Comparison of ENCODE assay signal across 9 mouse cellular contexts in genomic region chr5:124173012-124173985, GRCm38 (mm10). TPM values are rescaled to one million over a fixed set of nuclear protein-coding genes. Genes with fewer than 3 reads are reported as not detected.
DNase-seq lines count a peak whose midpoint lies in the region; ATAC-seq and TF ChIP-seq lines count a peak whose summit lies in the region.
"Had no signal": no experiment of that assay in that cellular context is flagged by ENCODE, and none has a peak within 500 bp of the region (broad histone marks: within the 10 kb centered on the region; RNA-seq: fewer than 3 reads in every experiment).

No protein-coding gene starts in this region.

- DNase-seq in cerebellum, postnatal 14 days = peak; percentile 94 to 95
- peak; percentile 82 to 88 for DNase-seq in heart, adult 9 months (ENCODE audit: low spot score in 2 of 2)
- DNase-seq in left cerebral cortex, adult 2 months (ENCODE audit: extremely low spot score in 1 of 2, low spot score in 2 of 2) = peak; percentile 70 to 78
- DNase-seq in ovary, postnatal 14 days (ENCODE audit: low spot score) = peak; percentile 49
- DNase-seq in kidney, adult 11 months = no peak

- peaks cover 85% of the 10 kb centered on the region for H3K4me1 ChIP-seq in megakaryocyte, embryonic 14.5 days

- intact Hi-C loops in left cerebral cortex, adult 2 months (cut with DNase I) = loop anchor here (2.0 kb wide), 1 partner anchor 46 kb away; no protein-coding TSS in a partner anchor

- no peaks in the 10 kb centered on the region for H3K9me3 ChIP-seq in megakaryocyte, embryonic 14.5 days
- H3K9me3 ChIP-seq: neural tube, embryonic 12.5 days had no signal

- no peak for TF ChIP-seq CTCF in left cerebral cortex, adult 2 months (IDR thresholded peaks at IDR 0.05)

- H3K4me3 ChIP-seq in megakaryocyte, embryonic 14.5 days (replicated peaks) = peak overlapping the region; percentile 73
- no peak overlapping the region for H3K4me3 ChIP-seq in left cerebral cortex, adult 2 months
- H3K4me3 ChIP-seq: neural tube, embryonic 12.5 days had no signal

- peaks cover 44% of the 10 kb centered on the region for H3K36me3 ChIP-seq in megakaryocyte, embryonic 14.5 days (replicated peaks; ENCODE audit: low read length)
- H3K36me3 ChIP-seq: neural tube, embryonic 12.5 days had no signal

- H3K27me3 ChIP-seq in megakaryocyte, embryonic 14.5 days (replicated peaks) = no peaks in the 10 kb centered on the region

- peak overlapping the region; percentile 6 for H3K27ac ChIP-seq in left cerebral cortex, adult 2 months
- H3K27ac ChIP-seq: neural tube, embryonic 12.5 days had no signal

- ATAC-seq in megakaryocyte, adult 5-6 weeks (ENCODE audit: poor library complexity, severe bottlenecking) = no peak
- no peak for ATAC-seq in megakaryocyte-erythroid progenitor cell, adult 5-6 weeks (replicated peaks; ENCODE audit: low FRiP score, low TSS enrichment, poor library complexity, severe bottlenecking)

RNA-seq across cellular contexts. Expression of gene Arl6ip4, which starts 57.4 kb away (rescaled TPM):
- polyA plus RNA-seq in megakaryocyte, embryonic 14.5 days (2012; ENCODE audit: insufficient read depth, low replicate concordance) = 141 and 205 TPM in 2 replicates
- 45.4 and 53.0 TPM in 2 replicates for total RNA-seq in megakaryocyte, adult 5-6 weeks (2015)
- 80.5 and 87.7 TPM in 2 replicates for total RNA-seq in megakaryocyte, adult 5-6 weeks (2017)
- 10 to 100 TPM; 46.7 to 52.1 TPM for total RNA-seq in left cerebral cortex, adult 2 months (2021)
- 88.4 and 129 TPM in 2 replicates for total RNA-seq in megakaryocyte-erythroid progenitor cell, adult 5-6 weeks (2014; fragmentation: Nextera tagmentation)
- 120 and 128 TPM in 2 replicates for total RNA-seq in megakaryocyte-erythroid progenitor cell, adult 5-6 weeks (2017)
